22 mouse cellular contexts compared by ENCODE assay signal in the genomic region with DNA sequence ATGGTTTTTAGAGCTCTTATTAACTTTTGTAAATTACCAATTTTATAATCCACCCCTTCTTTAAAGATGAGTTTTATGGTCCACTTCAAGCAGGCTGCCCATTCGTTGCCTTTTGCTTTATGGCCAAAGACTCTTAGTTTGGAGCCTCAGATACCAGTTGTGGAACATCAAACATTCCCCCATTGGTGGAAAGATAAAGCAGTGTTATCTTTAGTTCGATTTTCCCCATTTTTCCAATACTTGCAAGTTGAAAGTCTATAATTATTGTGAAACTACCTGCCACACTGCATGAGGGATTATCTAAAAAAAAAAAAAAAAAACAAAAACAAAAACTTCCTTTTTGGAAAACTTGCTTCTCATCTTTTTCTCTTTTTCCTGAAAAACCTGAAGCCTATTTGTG. TPM values are rescaled to one million over a fixed set of nuclear protein-coding genes. Genes with fewer than 3 reads are reported as not detected.
"Had no signal": no experiment of that assay in that cellular context is flagged by ENCODE, and none has a peak within 500 bp of the region (broad histone marks: within the 10 kb centered on the region; RNA-seq: fewer than 3 reads in every experiment).

No protein-coding gene starts in this region.

- H3K4me3 ChIP-seq: liver, embryonic 15.5 days; midbrain, embryonic 10.5 days; midbrain, embryonic 12.5 days; myocyte; neural tube, embryonic 13.5 days; neural tube, embryonic 15.5 days had no signal

- H3K27ac ChIP-seq: liver, embryonic 15.5 days; midbrain, embryonic 10.5 days; midbrain, embryonic 12.5 days; neural tube, embryonic 13.5 days; neural tube, embryonic 15.5 days had no signal

- ATAC-seq: midbrain, embryonic 16.5 days had no signal

- H3K9me3 ChIP-seq: liver, embryonic 15.5 days; midbrain, embryonic 10.5 days; midbrain, embryonic 12.5 days; neural tube, embryonic 13.5 days; neural tube, embryonic 15.5 days had no signal

- H3K4me1 ChIP-seq: midbrain, embryonic 10.5 days; midbrain, embryonic 12.5 days; neural tube, embryonic 13.5 days; neural tube, embryonic 15.5 days had no signal

- H3K4me2 ChIP-seq: liver, embryonic 15.5 days; lung, embryonic 14.5 days; midbrain, embryonic 12.5 days; neural tube, embryonic 13.5 days; neural tube, embryonic 15.5 days had no signal

- H3K27me3 ChIP-seq: midbrain, embryonic 12.5 days; neural tube, embryonic 13.5 days; neural tube, embryonic 15.5 days had no signal

- H3K9ac ChIP-seq: liver, embryonic 15.5 days; lung, embryonic 14.5 days; midbrain, embryonic 12.5 days; neural tube, embryonic 13.5 days; neural tube, embryonic 15.5 days had no signal

- H3K36me3 ChIP-seq: liver, embryonic 15.5 days; midbrain, embryonic 10.5 days; midbrain, embryonic 12.5 days; neural tube, embryonic 13.5 days; neural tube, embryonic 15.5 days had no signal

- DNase-seq: lung, adult 18-20 months; midbrain, embryonic 14.5 days; retina, postnatal 1 day; right cerebral cortex, adult 18-20 months; right cerebral cortex, postnatal 25 days; right cerebral cortex, postnatal 4 days; spleen, adult 18-20 months; thymus, adult 18-20 months; thymus, postnatal 14 days; thymus, postnatal 36 days had no signal

RNA-seq across cellular contexts. Expression of gene Lcp1, which starts 19.8 kb away (rescaled TPM):
- polyA plus RNA-seq: myocyte had no signal

RNA-seq across cellular contexts. Expression of gene Lrrc63, which starts 20.0 kb away (rescaled TPM):
- total RNA-seq: megakaryocyte-erythroid progenitor cell, adult 5-6 weeks had no signal
- polyA plus RNA-seq: liver, embryonic 15.5 days; midbrain, embryonic 14.5 days; midbrain, embryonic 16.5 days; myocyte; neural tube, embryonic 13.5 days; neural tube, embryonic 15.5 days; small intestine, adult 2 months; stomach, embryonic 14.5 days; stomach, embryonic 16.5 days had no signal
